Mouse (Mus musculus): ENCODE results near the gene Nt5c3b. TPM values are rescaled to one million over a fixed set of nuclear protein-coding genes. Genes with fewer than 3 reads are reported as not detected.

Gene Nt5c3b
- polyA plus RNA-seq, 3 experiments from 2014 or later: 124 to 134 (median 127) TPM

- no peak for ATAC-seq
Observed at GRCm38 (mm10) chr11:100376746-100377389, 64.7 kb downstream of the Nt5c3b start.

DNA sequence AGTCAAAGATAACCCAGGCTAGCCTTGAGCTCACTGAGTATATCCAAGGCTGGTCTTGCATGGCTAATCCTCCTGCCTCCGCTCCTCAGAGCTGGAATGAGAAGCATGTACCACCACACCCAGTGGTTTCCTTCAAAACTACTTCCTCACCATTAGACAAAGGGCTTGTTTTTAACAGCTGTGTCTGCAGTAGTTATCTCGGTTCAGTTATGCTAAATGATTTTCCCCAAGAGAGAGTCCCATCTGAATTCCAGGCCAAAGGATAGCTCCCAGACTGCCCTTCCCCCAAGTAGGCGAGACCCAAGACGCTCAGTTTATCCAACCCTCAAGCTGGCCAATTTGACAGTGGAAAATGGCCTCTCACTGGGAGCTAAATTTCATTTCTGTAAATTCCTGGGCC lies 65.6 kb downstream of the Nt5c3b start:
- ATAC-seq: no peak

DNA sequence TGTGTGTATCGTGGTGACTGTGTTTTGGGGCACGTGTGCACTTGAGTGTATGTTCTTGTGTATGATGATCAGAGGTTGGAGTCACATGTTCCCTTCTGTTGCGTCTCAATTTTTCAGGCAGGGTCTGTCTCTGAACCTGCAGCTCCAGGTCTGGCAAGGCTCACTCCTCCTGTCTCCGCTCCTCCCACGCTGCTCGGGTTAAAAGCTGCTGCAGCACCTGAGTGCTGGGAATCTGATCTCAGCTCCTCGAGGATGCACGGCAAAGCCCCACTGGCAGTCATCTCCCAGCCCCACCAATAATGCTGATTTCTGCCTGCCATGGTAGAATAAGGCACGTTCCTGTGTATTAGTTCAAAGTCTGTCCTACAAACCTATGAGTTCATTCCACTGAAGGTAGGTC lies 66.5 kb downstream of the Nt5c3b start:
- no peak for ATAC-seq

Other genes starting within 250 kb of the Nt5c3b start
- not detected for gene Krt9, start 248.6 kb downstream of the Nt5c3b start, polyA plus RNA-seq (2017; shearing (Covaris generic))
- gene Krt14, start 234.3 kb downstream of the Nt5c3b start, polyA plus RNA-seq (2017; shearing (Covaris generic)): not detected
- not detected for gene Krt16, start 192.9 kb downstream of the Nt5c3b start, polyA plus RNA-seq (2017; shearing (Covaris generic))
- gene Krt17, start 180.8 kb downstream of the Nt5c3b start, polyA plus RNA-seq (2017; shearing (Covaris generic)): 1 to 10 TPM; 1.8 to 4.5 (median 2.1) TPM
- gene Krt42, start 171.9 kb downstream of the Nt5c3b start, polyA plus RNA-seq (2017; shearing (Covaris generic)): not detected
- gene Eif1, start 121.9 kb downstream of the Nt5c3b start, polyA plus RNA-seq (2017; shearing (Covaris generic)): 1,000 to 10,000 TPM; 1,938 to 3,125 (median 2,500) TPM
- not detected for gene Gast, start 107.4 kb downstream of the Nt5c3b start, polyA plus RNA-seq (2017; shearing (Covaris generic))
- 1 to 10 TPM in 1 of 3 experiments, under 1 TPM in 2; 0.55 to 1.1 (median 0.70) TPM for gene Hap1, start 85.7 kb downstream of the Nt5c3b start, polyA plus RNA-seq (2017; shearing (Covaris generic))
- 1 to 10 TPM in 1 of 3 experiments, under 1 TPM in 1, not detected in 1; 0.36 to 1.4 TPM for gene Jup, start 44.0 kb downstream of the Nt5c3b start, polyA plus RNA-seq (2017; shearing (Covaris generic))
- gene P3h4, start 27.0 kb downstream of the Nt5c3b start, polyA plus RNA-seq (2017; shearing (Covaris generic)): under 1 TPM in 1 of 3 experiments, not detected in 2; 0.92 TPM
- gene Fkbp10, start 26.1 kb downstream of the Nt5c3b start, polyA plus RNA-seq (2017; shearing (Covaris generic)): 1 to 10 TPM in 1 of 3 experiments, not detected in 2; 2.9 TPM
- gene Klhl10, start 109 bp upstream of the Nt5c3b start, polyA plus RNA-seq (2017; shearing (Covaris generic)): under 1 TPM in 2 of 3 experiments, not detected in 1; 0.41 to 0.47 TPM
- gene Klhl11, start 30.9 kb upstream of the Nt5c3b start, polyA plus RNA-seq (2017; shearing (Covaris generic)): 1 to 10 TPM; 2.2 to 2.4 (median 2.3) TPM
- 10 to 100 TPM; 72.3 to 78.0 (median 76.2) TPM for gene Acly, start 86.2 kb upstream of the Nt5c3b start, polyA plus RNA-seq (2017; shearing (Covaris generic))
- under 1 TPM in 2 of 3 experiments, not detected in 1; 0.15 to 0.21 TPM for gene Ttc25, start 103.8 kb upstream of the Nt5c3b start, polyA plus RNA-seq (2017; shearing (Covaris generic))
- gene Cnp, start 133.1 kb upstream of the Nt5c3b start, polyA plus RNA-seq (2017; shearing (Covaris generic)): 100 to 1,000 TPM; 159 to 192 (median 165) TPM
- gene Nkiras2, start 177.4 kb upstream of the Nt5c3b start, polyA plus RNA-seq (2017; shearing (Covaris generic)): 10 to 100 TPM; 24.1 to 32.6 (median 27.2) TPM
- gene Dnajc7, start 178.4 kb upstream of the Nt5c3b start, polyA plus RNA-seq (2017; shearing (Covaris generic)): 100 to 1,000 TPM; 283 to 389 (median 360) TPM